Mouse (Mus musculus): ENCODE results near the gene Nek9.

The Nek9 gene

GRCm38 (mm10) chr12:85263190-85263589, 76.0 kb downstream of the Nek9 start:
- no peak for DNase-seq (ENCODE audit: low spot score)

GRCm38 (mm10) chr12:85262489-85262888, 76.7 kb downstream of the Nek9 start:
- DNase-seq (ENCODE audit: low spot score) = no peak

- no peak for DNase-seq (ENCODE audit: low spot score)
These were observed 82.0 kb downstream of the Nek9 start for GRCm38 (mm10) chr12:85257008-85257639.

GRCm38 (mm10) chr12:85256074-85256751, 82.9 kb downstream of the Nek9 start:
- peak; percentile 80 for DNase-seq (ENCODE audit: low spot score)

GRCm38 (mm10) chr12:85252083-85252482, 87.1 kb downstream of the Nek9 start:
- DNase-seq (ENCODE audit: low spot score) = no peak

Measured in MN1 (cell line).